Mouse (Mus musculus): ENCODE data around the gene Gm9573. TPM values are rescaled to one million over a fixed set of nuclear protein-coding genes. Genes with fewer than 3 reads are reported as not detected.

The Gm9573 gene
- not detected in 2 replicates for polyA plus RNA-seq (2012; rRNA removed)

DNA sequence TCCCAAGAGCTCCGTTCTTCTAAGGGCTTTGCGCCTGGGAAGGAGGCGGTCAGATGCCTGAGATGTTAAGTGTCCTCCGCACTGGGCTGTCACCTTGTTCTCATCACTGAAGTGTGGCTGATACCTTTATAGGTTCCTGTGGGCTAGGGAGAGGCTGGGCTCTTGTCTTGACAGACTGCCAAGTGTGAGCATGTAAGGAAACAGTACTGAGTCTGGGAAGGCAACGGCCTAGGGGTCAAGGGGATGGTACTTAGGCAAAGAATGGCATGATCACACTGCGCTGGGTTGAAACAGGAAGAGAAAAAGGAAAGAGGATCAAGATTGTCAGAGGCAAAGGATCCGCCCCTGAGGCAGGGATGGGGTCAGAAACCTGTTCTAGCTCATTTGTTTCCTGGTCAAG, at the start of gene Gm9573:
Gene Gm9573, minus strand, starts transcription at position 101 of the 400 bp plus-strand sequence.
- WGBS: 92% methylated on average over 7 of the region's 7 CpGs
- TF ChIP-seq CTCF (IDR thresholded peaks at IDR 0.05; ENCODE audit: borderline replicate concordance, insufficient read depth, low read depth, low read length) (no peak), POLR2A (IDR thresholded peaks at IDR 0.05; ENCODE audit: borderline replicate concordance, insufficient read depth, low read length) (no peak)

DNA sequence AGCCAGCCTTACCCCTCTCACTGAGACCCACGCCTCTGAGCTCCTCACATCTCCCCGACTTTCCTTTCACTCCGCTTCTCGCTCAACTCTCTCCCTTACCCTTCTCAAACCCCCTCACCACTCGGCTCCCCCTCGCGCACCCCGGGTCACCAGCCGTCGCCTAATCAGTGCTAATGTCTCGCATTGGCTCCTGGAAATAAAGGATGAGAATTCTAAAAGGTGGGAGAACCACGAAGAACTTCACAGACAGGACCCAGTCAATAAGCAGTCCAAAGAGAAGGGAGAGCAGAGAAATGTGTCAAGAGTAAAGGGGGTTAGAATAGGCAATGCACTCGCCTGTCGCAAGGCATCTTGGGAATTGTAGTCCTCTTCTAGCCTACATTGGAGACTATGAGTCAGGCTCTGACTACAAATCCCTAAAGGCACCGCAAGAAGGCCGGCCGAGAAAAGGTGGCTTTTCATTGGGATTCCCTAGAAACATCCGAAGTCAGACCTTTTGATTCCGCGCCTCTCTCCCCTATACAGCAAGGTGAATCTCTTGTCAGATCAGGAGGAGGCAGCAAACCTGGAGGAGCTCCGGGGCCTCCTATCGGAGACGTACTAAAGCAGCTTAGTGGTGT, 47.1 kb upstream of the Gm9573 start, which contains the start of gene Gtf2h4:
Gene Gtf2h4, minus strand, starts transcription at position 324 of the 620 bp plus-strand sequence.
- H3K27me3 ChIP-seq (ENCODE audit: control insufficient read depth, insufficient read depth, low read length): no peaks in the 10 kb centered on the region
- H3K4me3 ChIP-seq (replicated peaks; ENCODE audit: insufficient read depth, low read depth, low read length): peak within 1 kb of the TSS; percentile 72
- H3K27ac ChIP-seq (ENCODE audit: insufficient read depth, low read length): peak within 1 kb of the TSS; percentile 13; the same call in 1 of the 2 replicates
- H3K4me1 ChIP-seq (ENCODE audit: control insufficient read depth, insufficient read depth, low read length): no peaks in the 10 kb centered on the region
- peak; percentile 47; the same call in 1 of the 2 replicates for TF ChIP-seq POLR2A (IDR thresholded peaks at IDR 0.05; ENCODE audit: borderline replicate concordance, insufficient read depth, low read length)
- TF ChIP-seq CTCF (IDR thresholded peaks at IDR 0.05; ENCODE audit: borderline replicate concordance, insufficient read depth, low read depth, low read length): no peak
- DNase-seq: peak; percentile 86 to 95
- under 1% methylated on average over 23 of the region's 23 CpGs for WGBS

More for the DNA sequence above, at the start of gene Gm9573:
- no peak for DNase-seq
- H3K27ac ChIP-seq (ENCODE audit: insufficient read depth, low read length): no peak within 1 kb of the TSS
- H3K27me3 ChIP-seq (ENCODE audit: control insufficient read depth, insufficient read depth, low read length): no peaks in the 10 kb centered on the region
- H3K4me1 ChIP-seq (ENCODE audit: control insufficient read depth, insufficient read depth, low read length): no peaks in the 10 kb centered on the region
- no peak within 1 kb of the TSS for H3K4me3 ChIP-seq (replicated peaks; ENCODE audit: insufficient read depth, low read depth, low read length)

DNA sequence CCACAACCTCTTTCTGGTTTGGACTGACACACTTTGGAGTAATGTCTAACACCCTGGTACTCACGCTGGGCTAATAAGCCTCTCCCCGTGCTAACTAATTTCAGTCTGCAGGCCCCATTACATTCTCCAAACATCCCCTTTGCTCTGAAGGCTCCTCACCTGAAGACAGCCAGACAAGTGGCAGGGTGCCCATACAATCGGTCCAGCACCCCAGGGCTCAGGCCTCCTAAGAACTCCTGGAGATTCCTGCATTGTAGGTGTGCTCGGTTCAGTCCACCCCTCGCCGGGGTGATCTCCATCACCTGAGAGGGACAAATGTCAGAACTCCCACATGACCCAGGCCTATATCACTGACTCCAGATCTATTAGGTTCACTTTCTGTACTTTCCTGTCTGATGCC, 46.1 kb upstream of the Gm9573 start:
- TF ChIP-seq CTCF (IDR thresholded peaks at IDR 0.05; ENCODE audit: borderline replicate concordance, insufficient read depth, low read depth, low read length): no peak
- TF ChIP-seq POLR2A (IDR thresholded peaks at IDR 0.05; ENCODE audit: borderline replicate concordance, insufficient read depth, low read length): no peak
- DNase-seq: no peak
- no peaks in the 10 kb centered on the region for H3K27me3 ChIP-seq (ENCODE audit: control insufficient read depth, insufficient read depth, low read length)
- H3K4me3 ChIP-seq (replicated peaks; ENCODE audit: insufficient read depth, low read depth, low read length): no peak overlapping the region
- WGBS: 85% methylated on average over 6 of the region's 6 CpGs
- no peak overlapping the region for H3K27ac ChIP-seq (ENCODE audit: insufficient read depth, low read length)
- no peaks in the 10 kb centered on the region for H3K4me1 ChIP-seq (ENCODE audit: control insufficient read depth, insufficient read depth, low read length)

- 84% methylated on average over 6 of the region's 6 CpGs for WGBS
- TF ChIP-seq POLR2A (IDR thresholded peaks at IDR 0.05; ENCODE audit: borderline replicate concordance, insufficient read depth, low read length) (no peak), CTCF (IDR thresholded peaks at IDR 0.05; ENCODE audit: borderline replicate concordance, insufficient read depth, low read depth, low read length) (no peak)
These were observed 45.4 kb upstream of the Gm9573 start for GRCm38 (mm10) chr17:35671846-35672245.

DNA sequence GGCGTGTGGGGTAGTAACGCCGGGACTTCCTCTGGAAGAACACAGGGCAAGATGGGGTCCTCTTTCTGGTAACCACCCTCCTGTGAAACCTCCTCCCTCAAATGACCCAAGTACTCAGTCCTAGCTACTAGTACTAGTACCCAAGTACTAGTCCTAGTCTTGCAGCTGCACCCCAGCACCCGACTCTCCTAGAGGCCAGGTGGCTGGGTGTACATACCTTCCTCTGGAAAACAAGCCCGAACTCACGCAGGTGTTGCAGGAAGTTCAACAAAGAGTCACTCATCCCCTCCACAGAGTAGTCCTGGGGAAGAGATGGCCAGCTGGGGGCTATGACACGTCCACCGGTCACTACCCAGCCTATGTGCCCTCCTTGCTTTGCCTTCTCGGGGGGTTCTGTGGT, 43.3 kb upstream of the Gm9573 start:
- 93% methylated on average over 9 of the region's 9 CpGs for WGBS

More at GRCm38 (mm10) chr17:35671846-35672245, 45.4 kb upstream of the Gm9573 start:
- Histone ChIP-seq H3K4me1 (ENCODE audit: control insufficient read depth, insufficient read depth, low read length) (no peaks in the 10 kb centered on the region), H3K4me3 (replicated peaks; ENCODE audit: insufficient read depth, low read depth, low read length) (no peak overlapping the region), H3K27ac (ENCODE audit: insufficient read depth, low read length) (no peak overlapping the region), H3K27me3 (ENCODE audit: control insufficient read depth, insufficient read depth, low read length) (no peaks in the 10 kb centered on the region)
- DNase-seq: no peak

GRCm38 (mm10) chr17:35667334-35668065, 41.1 kb upstream of the Gm9573 start, which contains the start of gene Vars2:
Gene Vars2 (minus strand): TSS chr17:35667592.
- Histone ChIP-seq H3K27ac (ENCODE audit: insufficient read depth, low read length) (peak within 1 kb of the TSS; percentile 53), H3K27me3 (ENCODE audit: control insufficient read depth, insufficient read depth, low read length) (no peaks in the 10 kb centered on the region), H3K4me1 (ENCODE audit: control insufficient read depth, insufficient read depth, low read length) (peaks cover 6% of the 10 kb centered on the region; the same call in 1 of the 2 replicates), H3K4me3 (replicated peaks; ENCODE audit: insufficient read depth, low read depth, low read length) (peak within 1 kb of the TSS; percentile 78)
- under 1% methylated on average over 61 of the region's 61 CpGs for WGBS
- peak; percentile 97 to 98 for DNase-seq
- TF ChIP-seq POLR2A (IDR thresholded peaks at IDR 0.05; ENCODE audit: borderline replicate concordance, insufficient read depth, low read length) (peak; percentile 95), CTCF (IDR thresholded peaks at IDR 0.05; ENCODE audit: borderline replicate concordance, insufficient read depth, low read depth, low read length) (no peak)

More for the DNA sequence above, 43.3 kb upstream of the Gm9573 start:
- no peak overlapping the region for H3K27ac ChIP-seq (ENCODE audit: insufficient read depth, low read length)
- H3K4me1 ChIP-seq (ENCODE audit: control insufficient read depth, insufficient read depth, low read length): peaks cover 6% of the 10 kb centered on the region; the same call in 1 of the 2 replicates
- no peaks in the 10 kb centered on the region for H3K27me3 ChIP-seq (ENCODE audit: control insufficient read depth, insufficient read depth, low read length)
- no peak for TF ChIP-seq POLR2A (IDR thresholded peaks at IDR 0.05; ENCODE audit: borderline replicate concordance, insufficient read depth, low read length)
- TF ChIP-seq CTCF (IDR thresholded peaks at IDR 0.05; ENCODE audit: borderline replicate concordance, insufficient read depth, low read depth, low read length): no peak
- no peak overlapping the region for H3K4me3 ChIP-seq (replicated peaks; ENCODE audit: insufficient read depth, low read depth, low read length)
- no peak for DNase-seq

DNA sequence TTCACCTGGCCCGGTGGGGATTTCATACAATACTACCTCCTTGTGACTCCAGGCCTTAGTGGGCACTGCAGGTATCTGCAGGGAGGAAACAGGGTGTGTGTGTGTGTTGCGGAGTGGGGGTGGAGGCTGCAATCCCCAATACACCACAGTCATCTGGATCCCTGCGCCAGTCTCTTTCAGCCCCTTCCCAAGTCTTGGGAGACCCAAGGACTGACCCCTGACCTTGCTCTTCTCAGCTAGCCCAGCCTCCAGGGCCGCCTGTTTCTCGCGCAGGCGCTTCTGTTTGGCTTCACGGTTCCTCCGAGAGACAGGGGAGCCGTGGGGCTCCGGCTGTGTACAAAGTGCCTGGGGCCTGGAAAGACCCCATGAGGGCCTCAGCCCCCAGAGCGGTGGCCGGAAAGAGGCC, 40.4 kb upstream of the Gm9573 start:
- TF ChIP-seq CTCF (IDR thresholded peaks at IDR 0.05; ENCODE audit: borderline replicate concordance, insufficient read depth, low read depth, low read length) (no peak), POLR2A (IDR thresholded peaks at IDR 0.05; ENCODE audit: borderline replicate concordance, insufficient read depth, low read length) (no peak)
- Histone ChIP-seq H3K4me3 (replicated peaks; ENCODE audit: insufficient read depth, low read depth, low read length) (peak overlapping the region; percentile 78), H3K4me1 (ENCODE audit: control insufficient read depth, insufficient read depth, low read length) (peaks cover 6% of the 10 kb centered on the region; the same call in 1 of the 2 replicates), H3K27me3 (ENCODE audit: control insufficient read depth, insufficient read depth, low read length) (no peaks in the 10 kb centered on the region), H3K27ac (ENCODE audit: insufficient read depth, low read length) (peak overlapping the region; percentile 14)
- WGBS: 3% methylated on average over 13 of the region's 13 CpGs
- no peak for DNase-seq

All from cerebellum, adult 2 months (tissue).